Mouse (Mus musculus) C2C12 (cell line): ENCODE results near the gene Pnliprp1.

Experiments
- CEBPB ChIP-seq: IDR thresholded peaks from one replicate; pipeline ENCODE4 v1.6.1; 2011; ENCODE audit warnings: low read depth, mild to moderate bottlenecking, control low read depth, moderate library complexity
- CTCF ChIP-seq: IDR thresholded peaks from one replicate; pipeline ENCODE4 v1.5.1; 2011; ENCODE audit not compliant: control insufficient read depth, insufficient read depth, insufficient read length
- FOSL1 ChIP-seq: IDR thresholded peaks from one replicate; pipeline ENCODE4 v1.8.0; 2011; ENCODE audit warnings: mild to moderate bottlenecking, low read length; ENCODE audit not compliant: poor library complexity, insufficient read depth, severe bottlenecking
- MAX ChIP-seq: IDR thresholded peaks from one replicate; pipeline ENCODE4 v1.6.1; 2011; ENCODE audit warnings: mild to moderate bottlenecking, control low read depth
- MYOG ChIP-seq: IDR thresholded peaks from one replicate; pipeline ENCODE4 v1.6.1; 2011; ENCODE audit not compliant: control insufficient read depth, insufficient read length; ENCODE audit errors: extremely low read depth
- USF1 ChIP-seq: IDR thresholded peaks from one replicate; pipeline ENCODE4 v1.6.1; 2011; ENCODE audit warnings: low read depth, mild to moderate bottlenecking, control low read depth, moderate library complexity

DNA sequence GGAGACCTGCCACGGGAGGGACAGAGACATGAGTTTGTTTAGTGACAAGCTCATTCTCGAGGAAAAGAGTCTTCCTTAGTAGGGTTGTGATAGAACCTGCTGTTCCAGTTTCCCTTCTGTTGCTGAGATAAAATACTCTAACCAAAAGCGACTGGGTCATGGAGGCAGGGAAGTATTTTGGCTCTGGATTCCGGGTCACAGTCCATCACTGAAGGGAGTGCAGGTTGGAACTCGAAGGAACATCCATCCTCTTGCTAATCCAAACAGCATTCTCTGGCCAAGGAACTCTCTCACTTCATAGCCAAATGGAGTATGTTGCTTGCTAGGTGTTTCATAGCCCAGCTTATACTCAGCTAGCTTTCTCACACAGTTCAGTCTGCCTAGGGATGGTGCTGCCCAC is 47.8 kb downstream of the Pnliprp1 start:
- no peak for TF ChIP-seq CTCF
- TF ChIP-seq MAX: no peak
- TF ChIP-seq FOSL1: no peak
- no peak for TF ChIP-seq CEBPB
- TF ChIP-seq MYOG: no peak
- no peak for TF ChIP-seq USF1
